Comparison of ENCODE assay signal across 9 mouse cellular contexts in the genomic region with DNA sequence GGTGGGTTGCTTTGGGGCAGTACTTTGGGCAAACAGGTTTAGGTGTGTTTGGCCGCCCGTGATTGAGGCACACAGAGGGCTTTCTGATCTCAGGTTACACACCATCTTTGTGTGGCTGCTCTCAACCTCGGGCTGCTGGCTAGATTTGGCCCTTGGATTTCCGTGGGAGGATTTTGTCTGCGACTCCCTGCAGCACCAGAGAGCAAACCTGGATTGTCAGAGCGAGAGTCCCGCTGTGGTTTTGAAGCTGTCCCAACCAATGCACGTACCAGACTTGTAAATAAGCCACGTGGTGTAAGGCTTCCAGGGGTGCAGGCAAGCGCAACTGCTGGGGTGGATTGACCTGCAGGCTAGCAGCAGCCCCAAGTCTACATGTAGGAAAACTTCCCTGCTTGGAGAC. TPM values are rescaled to one million over a fixed set of nuclear protein-coding genes. Genes with fewer than 3 reads are reported as not detected.
DNase-seq lines count a peak whose midpoint lies in the region; ATAC-seq and TF ChIP-seq lines count a peak whose summit lies in the region.
"Had no signal": no experiment of that assay in that cellular context is flagged by ENCODE, and none has a peak within 500 bp of the region (broad histone marks: within the 10 kb centered on the region; RNA-seq: fewer than 3 reads in every experiment).

No protein-coding gene starts in this region.

- 0 out of 2 replicates have a peak, but pooled peaks cover 3% of the 10 kb centered on the region for H3K4me1 ChIP-seq in forebrain, embryonic 13.5 days
- H3K4me1 ChIP-seq in forebrain, postnatal 0 days (ENCODE audit: insufficient read depth), result no peaks in the 10 kb centered on the region
- H3K4me1 ChIP-seq in CH12.LX (ENCODE audit: control insufficient read depth in 1 of 2, insufficient read depth in 2 of 2), result peaks cover 30 to 55% of the 10 kb centered on the region in 2 experiments
- no peaks in the 10 kb centered on the region for H3K4me1 ChIP-seq in embryonic fibroblast, embryonic 13.5 days (ENCODE audit: control insufficient read depth, insufficient read depth, low read length)
- H3K4me1 ChIP-seq in limb, embryonic 12.5 days (replicated peaks), result peaks cover 31% of the 10 kb centered on the region

- no peaks in the 10 kb centered on the region for H3K79me2 ChIP-seq in CH12.LX (replicated peaks; ENCODE audit: control insufficient read depth, extremely low read depth, insufficient read depth, poor library complexity, severe bottlenecking)

- H3K36me3 ChIP-seq in forebrain, embryonic 13.5 days (ENCODE audit: poor library complexity, severe bottlenecking), result no peaks in the 10 kb centered on the region
- no peaks in the 10 kb centered on the region for H3K36me3 ChIP-seq in forebrain, postnatal 0 days (ENCODE audit: insufficient read depth)
- no peaks in the 10 kb centered on the region for H3K36me3 ChIP-seq in CH12.LX (replicated peaks in 1 of 2; ENCODE audit: control insufficient read depth in 1 of 2, insufficient read depth in 1 of 2, low read length in 1 of 2)
- H3K36me3 ChIP-seq in limb, embryonic 12.5 days, result peaks cover 5% of the 10 kb centered on the region; the same call in 1 of the 2 replicates

- in situ Hi-C loops in CH12.LX (cut with MboI; ENCODE audit: low pct_ligation_motif_present, low pct_unique_long_range_greater_than_20kb, low sequenced_read_pairs), result no loop called here

- no peak for TF ChIP-seq POLR2A in CH12.LX (IDR thresholded peaks at IDR 0.05; ENCODE audit: low read depth, low read length)
- TF ChIP-seq POLR2A in embryonic fibroblast, embryonic 13.5 days (IDR thresholded peaks at IDR 0.05; ENCODE audit: low read depth, low read length), result no peak

- intact Hi-C loops in left cerebral cortex, postnatal 4 days (cut with DNase I), result no loop called here
- intact Hi-C loops in left cerebral cortex, adult 2 months (cut with DNase I), result no loop called here

- WGBS in forebrain, embryonic 13.5 days, result 2% methylated on average over 10 of the region's 10 CpGs
- under 1% methylated on average over 10 of the region's 10 CpGs for WGBS in forebrain, postnatal 0 days
- under 1% methylated on average over 10 of the region's 10 CpGs for WGBS in limb, embryonic 12.5 days

- no peak for TF ChIP-seq RAD21 in CH12.LX (IDR thresholded peaks at IDR 0.05; ENCODE audit: low read depth, low read length)

- no peaks in the 10 kb centered on the region for H3K9me3 ChIP-seq in forebrain, embryonic 13.5 days (replicated peaks)
- no peaks in the 10 kb centered on the region for H3K9me3 ChIP-seq in forebrain, postnatal 0 days (ENCODE audit: low read length)
- H3K9me3 ChIP-seq in CH12.LX (replicated peaks; ENCODE audit: low read length), result no peaks in the 10 kb centered on the region
- no peaks in the 10 kb centered on the region for H3K9me3 ChIP-seq in limb, embryonic 12.5 days

- dilution Hi-C loops in CH12.LX (cut with MboI; ENCODE audit: extremely low pct_ligation_motif_present, extremely low pct_unique_long_range_greater_than_20kb, low sequenced_read_pairs), result no loop called here

- ATAC-seq in forebrain, embryonic 13.5 days, result no peak
- no peak for ATAC-seq in forebrain, postnatal 0 days
- no peak for ATAC-seq in limb, embryonic 12.5 days (ENCODE audit: insufficient number of reproducible peaks, insufficient read depth, low FRiP score, low TSS enrichment, low read depth)

- no peak overlapping the region for H3K4me3 ChIP-seq in forebrain, embryonic 13.5 days
- H3K4me3 ChIP-seq in forebrain, postnatal 0 days (ENCODE audit: low read depth, low read length), result no peak overlapping the region
- H3K4me3 ChIP-seq in CH12.LX (replicated peaks in 1 of 3; ENCODE audit: low read depth in 2 of 3, low read length in 2 of 3, poor library complexity in 1 of 3), result no peak overlapping the region
- 0 out of 2 replicates have a peak overlapping the region, but pooled peaks have one; percentile 0 for H3K4me3 ChIP-seq in embryonic fibroblast, embryonic 13.5 days (ENCODE audit: insufficient read depth, low read length)
- H3K4me3 ChIP-seq in limb, embryonic 12.5 days (replicated peaks), result peak overlapping the region; percentile 43
- no peak overlapping the region for H3K4me3 ChIP-seq in left cerebral cortex, adult 2 months

- no peak for DNase-seq in forebrain, postnatal 0 days
- DNase-seq in CH12.LX (ENCODE audit: extremely low read depth), result no peak
- DNase-seq in gastrocnemius, postnatal 10 days, result no peak
- no peak for DNase-seq in left cerebral cortex, postnatal 4 days
- no peak for DNase-seq in left cerebral cortex, adult 2 months (ENCODE audit: extremely low spot score in 1 of 2, low spot score in 2 of 2)

- H3K27ac ChIP-seq in forebrain, embryonic 13.5 days, result no peak overlapping the region
- H3K27ac ChIP-seq in forebrain, postnatal 0 days (ENCODE audit: low read depth, low read length), result no peak overlapping the region
- H3K27ac ChIP-seq in CH12.LX (ENCODE audit: insufficient read depth, low read depth), result no peak overlapping the region
- no peak overlapping the region for H3K27ac ChIP-seq in embryonic fibroblast, embryonic 13.5 days (ENCODE audit: insufficient read depth, low read length)
- peak overlapping the region; percentile 56; the same call in 1 of the 2 replicates for H3K27ac ChIP-seq in limb, embryonic 12.5 days
- H3K27ac ChIP-seq in left cerebral cortex, adult 2 months, result no peak overlapping the region

- H3K9ac ChIP-seq in forebrain, embryonic 13.5 days, result no peak overlapping the region
- no peak overlapping the region for H3K9ac ChIP-seq in forebrain, postnatal 0 days
- no peak overlapping the region for H3K9ac ChIP-seq in CH12.LX (ENCODE audit: insufficient read depth, low read depth)
- peak overlapping the region; percentile 55 for H3K9ac ChIP-seq in limb, embryonic 12.5 days (replicated peaks)

- peaks cover 81% of the 10 kb centered on the region for H3K27me3 ChIP-seq in forebrain, embryonic 13.5 days
- peaks cover 50% of the 10 kb centered on the region for H3K27me3 ChIP-seq in forebrain, postnatal 0 days (ENCODE audit: insufficient read depth, low read length)
- no peaks in the 10 kb centered on the region for H3K27me3 ChIP-seq in CH12.LX (replicated peaks)
- peaks cover 60% of the 10 kb centered on the region for H3K27me3 ChIP-seq in limb, embryonic 12.5 days

- TF ChIP-seq CTCF in forebrain, postnatal 0 days (IDR thresholded peaks at IDR 0.05; ENCODE audit: low read depth), result no peak
- no peak for TF ChIP-seq CTCF in CH12.LX (conservative IDR thresholded peaks at IDR 0.05 in 1 of 2, IDR thresholded peaks at IDR 0.05 in 1 of 2; ENCODE audit: low read depth in 2 of 2, low read length in 2 of 2)
- no peak for TF ChIP-seq CTCF in embryonic fibroblast, embryonic 13.5 days (IDR thresholded peaks at IDR 0.05; ENCODE audit: borderline replicate concordance, insufficient read depth, low read length)
- no peak for TF ChIP-seq CTCF in left cerebral cortex, adult 2 months (IDR thresholded peaks at IDR 0.05)

- peak overlapping the region; percentile 22; the same call in 1 of the 2 replicates for H3K4me2 ChIP-seq in forebrain, embryonic 13.5 days
- H3K4me2 ChIP-seq in forebrain, postnatal 0 days (ENCODE audit: low read depth), result no peak overlapping the region
- peak overlapping the region; percentile 17; the same call in 1 of the 2 replicates for H3K4me2 ChIP-seq in CH12.LX (ENCODE audit: insufficient read depth, low read depth, poor library complexity, severe bottlenecking)
- H3K4me2 ChIP-seq in limb, embryonic 12.5 days, result peak overlapping the region; percentile 77

- TF ChIP-seq EP300 in CH12.LX (IDR thresholded peaks at IDR 0.05; ENCODE audit: low read length), result no peak

RNA-seq across cellular contexts. Expression of a gene that starts 3.3 kb away (rescaled TPM):
- 0.11 TPM in 1 of 2 replicates, not detected in the other for polyA plus RNA-seq in forebrain, embryonic 13.5 days (2015; fragmentation: Nextera tagmentation; extraction: Ambion mirVana)
- total RNA-seq in forebrain, postnatal 0 days (2014; rRNA removed), result 2.2 and 4.6 TPM in 2 replicates
- polyA plus RNA-seq in forebrain, postnatal 0 days (2015; fragmentation: Nextera tagmentation; extraction: Ambion mirVana), result 2.0 and 2.3 TPM in 2 replicates
- total RNA-seq in CH12.LX (2012; rRNA removed) (0.30 and 0.38 TPM in 2 replicates), CH12.LX (2014; rRNA removed) (0.18 and 0.36 TPM in 2 replicates)
- 0.27 and 0.57 TPM in 2 replicates for polyA plus RNA-seq in CH12.LX (2012; ENCODE audit: insufficient read length, low read depth)
- 0.77 and 1.2 TPM in 2 replicates for polyA plus RNA-seq in embryonic fibroblast, embryonic 13.5 days (2011; ENCODE audit: insufficient read length, low read depth, missing spikeins)
- polyA plus RNA-seq in limb, embryonic 12.5 days (2016; fragmentation: Nextera tagmentation; extraction: Ambion mirVana), result 12.7 and 16.8 TPM in 2 replicates
- total RNA-seq in gastrocnemius, postnatal 10 days (2021), result under 1 TPM; 0.23 to 0.25 TPM
- total RNA-seq in left cerebral cortex, postnatal 4 days (2021), result 1 to 10 TPM; 1.3 to 1.5 TPM
- total RNA-seq in left cerebral cortex, adult 2 months (2021), result 1 to 10 TPM; 1.2 to 1.9 TPM

RNA-seq across cellular contexts. Expression of a gene that starts 12.0 kb away (rescaled TPM):
- polyA plus RNA-seq in forebrain, embryonic 13.5 days (2015; fragmentation: Nextera tagmentation; extraction: Ambion mirVana), result 1.3 and 1.9 TPM in 2 replicates
- 1.8 and 3.7 TPM in 2 replicates for total RNA-seq in forebrain, postnatal 0 days (2014; rRNA removed)
- polyA plus RNA-seq in forebrain, postnatal 0 days (2015; fragmentation: Nextera tagmentation; extraction: Ambion mirVana), result 0.62 and 1.1 TPM in 2 replicates
- total RNA-seq in CH12.LX (2012; rRNA removed) (3.1 and 3.4 TPM in 2 replicates), CH12.LX (2014; rRNA removed) (5.3 and 5.5 TPM in 2 replicates)
- 4.4 and 5.2 TPM in 2 replicates for polyA plus RNA-seq in CH12.LX (2012; ENCODE audit: insufficient read length, low read depth)
- 3.4 and 4.0 TPM in 2 replicates for polyA plus RNA-seq in embryonic fibroblast, embryonic 13.5 days (2011; ENCODE audit: insufficient read length, low read depth, missing spikeins)
- 2.3 and 2.5 TPM in 2 replicates for polyA plus RNA-seq in limb, embryonic 12.5 days (2016; fragmentation: Nextera tagmentation; extraction: Ambion mirVana)
- 1 to 10 TPM; 1.3 to 2.0 TPM for total RNA-seq in gastrocnemius, postnatal 10 days (2021)
- total RNA-seq in left cerebral cortex, postnatal 4 days (2021), result 1 to 10 TPM; 1.7 to 2.1 TPM
- total RNA-seq in left cerebral cortex, adult 2 months (2021), result 1 to 10 TPM; 3.9 to 5.0 TPM
- total RNA-seq: MEL had no signal

RNA-seq across cellular contexts. Expression of a gene that starts 33.5 kb away (rescaled TPM):
- polyA plus RNA-seq in forebrain, embryonic 13.5 days (2015; fragmentation: Nextera tagmentation; extraction: Ambion mirVana), result not detected in 2 replicates
- not detected in 2 replicates for total RNA-seq in forebrain, postnatal 0 days (2014; rRNA removed)
- 0.19 TPM in 1 of 2 replicates, not detected in the other for polyA plus RNA-seq in forebrain, postnatal 0 days (2015; fragmentation: Nextera tagmentation; extraction: Ambion mirVana)
- total RNA-seq in CH12.LX (2012; rRNA removed), result not detected in 2 replicates
- total RNA-seq in CH12.LX (2014; rRNA removed), result not detected in 2 replicates
- not detected in 2 replicates for polyA plus RNA-seq in CH12.LX (2012; ENCODE audit: insufficient read length, low read depth)
- not detected in 2 replicates for polyA plus RNA-seq in embryonic fibroblast, embryonic 13.5 days (2011; ENCODE audit: insufficient read length, low read depth, missing spikeins)
- polyA plus RNA-seq in limb, embryonic 12.5 days (2016; fragmentation: Nextera tagmentation; extraction: Ambion mirVana), result 0.14 TPM in 1 of 2 replicates, not detected in the other
- not detected for total RNA-seq in gastrocnemius, postnatal 10 days (2021)
- total RNA-seq in left cerebral cortex, postnatal 4 days (2021), result not detected
- total RNA-seq in left cerebral cortex, adult 2 months (2021), result not detected
- total RNA-seq: MEL had no signal

RNA-seq across cellular contexts. Expression of a gene that starts 36.0 kb away (rescaled TPM):
- polyA plus RNA-seq in forebrain, embryonic 13.5 days (2015; fragmentation: Nextera tagmentation; extraction: Ambion mirVana), result not detected in 2 replicates
- total RNA-seq in forebrain, postnatal 0 days (2014; rRNA removed), result 0.23 TPM in 1 of 2 replicates, not detected in the other
- 0.16 and 0.19 TPM in 2 replicates for polyA plus RNA-seq in forebrain, postnatal 0 days (2015; fragmentation: Nextera tagmentation; extraction: Ambion mirVana)
- total RNA-seq in CH12.LX (2012; rRNA removed), result 0.51 and 0.88 TPM in 2 replicates
- 0.87 and 0.96 TPM in 2 replicates for total RNA-seq in CH12.LX (2014; rRNA removed)
- 1.1 and 1.4 TPM in 2 replicates for polyA plus RNA-seq in CH12.LX (2012; ENCODE audit: insufficient read length, low read depth)
- polyA plus RNA-seq in embryonic fibroblast, embryonic 13.5 days (2011; ENCODE audit: insufficient read length, low read depth, missing spikeins), result not detected in 2 replicates
- 0.99 and 1.00 TPM in 2 replicates for polyA plus RNA-seq in limb, embryonic 12.5 days (2016; fragmentation: Nextera tagmentation; extraction: Ambion mirVana)
- under 1 TPM; 0.27 to 0.42 TPM for total RNA-seq in gastrocnemius, postnatal 10 days (2021)
- total RNA-seq in left cerebral cortex, postnatal 4 days (2021), result under 1 TPM in 1 of 2 experiments, not detected in 1; 0.18 TPM
- under 1 TPM; 0.41 to 0.98 TPM for total RNA-seq in left cerebral cortex, adult 2 months (2021)
- total RNA-seq: MEL had no signal

Comparison
In these comparisons a context has a peak if more than half of its experiments do, and no peak if none do; other contexts are left out.
1. H3K4me3 ChIP-seq: peak in embryonic fibroblast, embryonic 13.5 days (single experiment) and limb, embryonic 12.5 days (single experiment); none in forebrain, embryonic 13.5 days (single experiment), forebrain, postnatal 0 days (single experiment), CH12.LX (0 of 3) and left cerebral cortex, adult 2 months (single experiment).